Mouse (Mus musculus) intestine, embryonic 16.5 days (tissue): Measurements from ENCODE around the gene 1700013G24Rik. TPM values are rescaled to one million over a fixed set of nuclear protein-coding genes. Genes with fewer than 3 reads are reported as not detected.

Source experiments
- ATAC-seq: fragments of 200-750 bp; cut with Nextera tagmentation; 2 replicates; pipeline ENCODE4 v1.8.0; 2017; ENCODE audit warnings: moderate TSS enrichment, moderate library complexity
- H3K27ac ChIP-seq: fragments of 300-500 bp; sonication (generic); 2 replicates; pipeline ENCODE4 v1.5.1; 2014; ENCODE audit warnings: mild to moderate bottlenecking, low read length
- H3K27me3 ChIP-seq: fragments of 300-500 bp; sonication (generic); replicated peaks from 2 replicates; pipeline ENCODE4 v1.6.1; 2014; ENCODE audit warnings: low read length, control low read depth, mixed read lengths; ENCODE audit not compliant: control insufficient read depth, insufficient read depth
- H3K36me3 ChIP-seq: fragments of 300-500 bp; sonication (generic); 2 replicates; pipeline ENCODE4 v1.6.1; 2014; ENCODE audit warnings: low read length, control low read depth; ENCODE audit not compliant: control insufficient read depth, insufficient read depth
- H3K4me1 ChIP-seq: fragments of 300-500 bp; sonication (generic); 2 replicates; pipeline ENCODE4 v1.6.1; 2014; ENCODE audit warnings: low read length, control low read depth, mixed read lengths; ENCODE audit not compliant: control insufficient read depth, insufficient read depth
- H3K4me2 ChIP-seq: fragments of 300-500 bp; sonication (generic); 2 replicates; pipeline ENCODE4 v1.6.1; 2014; ENCODE audit warnings: low read depth, low read length, control low read depth
- H3K4me3 ChIP-seq: fragments of 300-500 bp; sonication (generic); 2 replicates; pipeline ENCODE4 v1.5.1; 2014; ENCODE audit warnings: mild to moderate bottlenecking, low read length
- H3K9ac ChIP-seq: fragments of 300-500 bp; sonication (generic); 2 replicates; pipeline ENCODE4 v1.6.1; 2014; ENCODE audit warnings: low read depth, low read length
- H3K9me3 ChIP-seq: fragments of 300-500 bp; sonication (generic); 2 replicates; pipeline ENCODE4 v1.6.1; 2016; ENCODE audit warnings: low read length, control low read depth; ENCODE audit not compliant: control insufficient read depth
- WGBS: fragments of 180-500 bp; shearing (Covaris S2); extraction: QIAGEN DNeasy Blood & Tissue Kit; methylation state at CpG from one replicate; pipeline ENCODE4 v1.1.7; 2014; 5-methylcytosine and 5-hydroxymethylcytosine counted together
- polyA plus RNA-seq: library from polyadenylated mRNA; unstranded; fragments of >200 nt; fragmentation: Nextera tagmentation; extraction: Ambion mirVana; gene quantifications from 2 replicates; pipeline ENCODE4 v1.2.1, GENCODE M21; 2015

Gene 1700013G24Rik
- polyA plus RNA-seq, 1 experiment from 2014 or later = not detected

DNA sequence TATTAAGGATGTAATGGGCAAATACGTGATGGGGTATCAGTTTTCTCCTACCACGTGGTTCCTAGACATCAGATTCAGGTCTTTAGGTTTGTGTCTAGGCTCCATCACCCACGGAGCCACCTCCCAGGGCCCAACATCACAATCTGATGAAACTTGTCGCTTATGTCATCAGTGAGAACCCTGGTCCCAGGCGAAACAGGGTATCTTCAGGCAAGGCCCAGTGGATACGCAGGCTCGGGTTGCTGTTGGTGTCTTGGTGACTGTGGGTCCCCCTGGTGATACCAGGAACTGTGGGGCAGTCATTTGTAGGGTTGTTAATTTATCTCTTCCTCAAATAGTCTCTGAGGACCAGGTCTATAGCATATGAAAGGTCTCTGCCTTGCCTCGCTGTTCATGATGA is 20.2 kb downstream of the 1700013G24Rik start:
- ATAC-seq = no peak
- Histone ChIP-seq H3K4me3 (no peak overlapping the region), H3K4me1 (peaks cover 72% of the 10 kb centered on the region), H3K9me3 (no peaks in the 10 kb centered on the region), H3K4me2 (0 out of 2 replicates have a peak overlapping the region, but pooled peaks have one; percentile 0), H3K27ac (peak overlapping the region; percentile 55; the same call in 1 of the 2 replicates), H3K9ac (peak overlapping the region; percentile 53), H3K27me3 (no peaks in the 10 kb centered on the region), H3K36me3 (no peaks in the 10 kb centered on the region)
- 79% methylated on average over 8 of the region's 8 CpGs for WGBS

- Histone ChIP-seq H3K4me1 (peaks cover 77% of the 10 kb centered on the region), H3K4me2 (0 out of 2 replicates have a peak overlapping the region, but pooled peaks have one; percentile 24), H3K27me3 (no peaks in the 10 kb centered on the region), H3K9ac (peak overlapping the region; percentile 53), H3K36me3 (no peaks in the 10 kb centered on the region), H3K4me3 (peak overlapping the region; percentile 3; the same call in 1 of the 2 replicates), H3K9me3 (no peaks in the 10 kb centered on the region), H3K27ac (peak overlapping the region; percentile 55)
- ATAC-seq = no peak
- 42% methylated on average over 18 of the region's 18 CpGs for WGBS
Observed at GRCm38 (mm10) chr4:137473701-137474388, 20.8 kb downstream of the 1700013G24Rik start.

DNA sequence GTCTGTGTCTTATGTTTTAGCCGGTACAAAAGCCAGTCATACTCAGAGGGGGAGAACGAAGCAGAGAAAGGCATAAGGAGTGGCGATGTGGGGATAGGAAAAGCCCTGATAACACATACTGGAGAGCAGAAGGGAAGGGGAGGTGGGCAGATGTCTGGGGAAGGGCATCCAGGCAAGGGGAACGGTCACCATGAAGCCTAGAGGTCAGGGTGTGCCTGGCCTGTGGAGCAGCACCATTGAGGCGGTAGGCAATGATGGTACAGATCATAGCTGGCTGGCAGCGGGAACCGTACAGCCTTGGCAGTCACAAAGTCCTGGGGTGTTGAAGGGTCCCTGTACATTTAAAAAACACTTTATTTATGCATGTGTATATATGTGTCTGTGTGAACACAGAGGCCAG is 21.6 kb downstream of the 1700013G24Rik start:
- Histone ChIP-seq H3K4me3 (no peak overlapping the region), H3K4me2 (no peak overlapping the region), H3K27ac (no peak overlapping the region), H3K27me3 (no peaks in the 10 kb centered on the region), H3K9me3 (no peaks in the 10 kb centered on the region), H3K4me1 (peaks cover 81% of the 10 kb centered on the region), H3K36me3 (no peaks in the 10 kb centered on the region), H3K9ac (no peak overlapping the region)
- WGBS = 84% methylated on average over 7 of the region's 7 CpGs
- ATAC-seq = no peak

DNA sequence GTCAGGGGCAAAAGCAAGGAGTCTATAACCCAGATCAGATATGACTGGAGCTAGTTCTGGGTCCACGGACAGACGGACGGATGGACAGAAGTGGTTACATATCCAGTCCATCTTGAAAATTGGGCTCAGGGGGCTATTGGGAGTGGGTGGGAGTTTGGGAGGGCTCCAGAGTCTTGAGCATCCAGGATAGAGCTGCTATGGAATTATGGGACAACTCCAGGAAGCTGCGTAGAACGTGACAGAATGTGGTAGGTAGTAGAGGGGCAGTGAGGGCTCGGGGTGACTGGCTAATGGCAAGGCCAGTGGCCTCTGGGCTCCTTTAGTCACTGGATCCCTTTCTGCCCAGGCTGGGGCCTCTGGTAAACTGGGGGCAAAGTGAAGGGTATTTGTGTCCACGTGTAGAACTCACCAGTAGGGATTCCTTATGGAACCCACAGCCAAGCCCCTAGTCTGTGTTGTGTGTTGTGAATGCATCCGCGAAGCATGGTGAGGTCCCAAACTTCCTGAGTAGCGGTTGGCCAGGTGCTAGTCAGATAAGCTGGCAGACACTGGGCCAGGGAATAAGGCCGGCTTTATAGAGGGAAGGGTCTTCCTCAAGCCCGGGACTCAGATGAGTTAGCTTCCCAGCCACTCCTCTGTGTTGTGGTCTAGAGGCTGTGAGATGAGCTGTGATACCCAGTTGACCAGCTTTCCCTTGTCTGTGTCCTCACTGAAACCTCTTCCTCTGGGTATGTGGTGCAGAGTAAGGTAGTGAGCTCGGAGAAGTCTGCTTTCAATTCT is 22.4 kb downstream of the 1700013G24Rik start:
- no peaks in the 10 kb centered on the region for H3K9me3 ChIP-seq
- peak overlapping the region; percentile 81 for H3K27ac ChIP-seq
- H3K27me3 ChIP-seq = no peaks in the 10 kb centered on the region
- peak overlapping the region; percentile 56; the same call in 1 of the 2 replicates for H3K4me2 ChIP-seq
- H3K36me3 ChIP-seq = no peaks in the 10 kb centered on the region
- ATAC-seq = no peak
- WGBS = 73% methylated on average over 13 of the region's 13 CpGs
- H3K4me1 ChIP-seq = peaks cover 81% of the 10 kb centered on the region
- H3K4me3 ChIP-seq = no peak overlapping the region
- H3K9ac ChIP-seq = no peak overlapping the region; the same call in 1 of the 2 replicates

GRCm38 (mm10) chr4:137476065-137476760 is 23.1 kb downstream of the 1700013G24Rik start:
- H3K9ac ChIP-seq = peak overlapping the region; percentile 55
- peak overlapping the region; percentile 36 for H3K4me3 ChIP-seq
- H3K36me3 ChIP-seq = no peaks in the 10 kb centered on the region
- H3K4me1 ChIP-seq = peaks cover 81% of the 10 kb centered on the region
- ATAC-seq = peak; percentile 80
- H3K27me3 ChIP-seq = no peaks in the 10 kb centered on the region
- H3K9me3 ChIP-seq = no peaks in the 10 kb centered on the region
- peak overlapping the region; percentile 81 for H3K27ac ChIP-seq
- WGBS = 20% methylated on average over 10 of the region's 10 CpGs
- H3K4me2 ChIP-seq = peak overlapping the region; percentile 56

GRCm38 (mm10) chr4:137476761-137477237 is 23.7 kb downstream of the 1700013G24Rik start:
- Histone ChIP-seq H3K27ac (peak overlapping the region; percentile 81), H3K4me3 (peak overlapping the region; percentile 36), H3K4me2 (peak overlapping the region; percentile 56), H3K27me3 (no peaks in the 10 kb centered on the region), H3K9me3 (no peaks in the 10 kb centered on the region), H3K9ac (peak overlapping the region; percentile 55), H3K4me1 (peaks cover 82% of the 10 kb centered on the region), H3K36me3 (no peaks in the 10 kb centered on the region)
- peak; percentile 14 for ATAC-seq
- 14% methylated on average over 17 of the region's 17 CpGs for WGBS

DNA sequence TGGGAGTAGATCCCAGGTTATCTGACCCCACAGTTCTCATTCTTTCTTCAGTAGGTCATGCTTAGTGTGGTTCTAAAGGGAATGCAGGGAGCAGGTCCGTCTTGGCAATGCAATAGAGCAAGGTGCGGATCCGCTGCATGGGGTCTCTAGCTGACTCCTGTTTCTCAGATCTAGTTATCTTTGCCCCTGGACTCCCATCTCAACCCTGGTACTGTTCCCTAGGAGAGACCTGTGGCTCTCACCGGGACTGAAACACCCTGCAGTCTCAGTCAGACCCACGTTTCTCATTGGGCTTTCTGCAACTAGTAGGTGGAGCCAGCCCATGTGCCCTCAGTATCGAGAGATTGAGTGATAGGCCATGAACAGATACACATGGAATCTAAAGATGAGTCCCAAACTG is 24.5 kb downstream of the 1700013G24Rik start:
- H3K9ac ChIP-seq = peak overlapping the region; percentile 55; the same call in 1 of the 2 replicates
- 59% methylated on average over 6 of the region's 6 CpGs for WGBS
- H3K27ac ChIP-seq = peak overlapping the region; percentile 81
- H3K4me2 ChIP-seq = 0 out of 2 replicates have a peak overlapping the region, but pooled peaks have one; percentile 56
- no peaks in the 10 kb centered on the region for H3K27me3 ChIP-seq
- no peak overlapping the region for H3K4me3 ChIP-seq
- H3K36me3 ChIP-seq = no peaks in the 10 kb centered on the region
- peaks cover 90% of the 10 kb centered on the region for H3K4me1 ChIP-seq
- H3K9me3 ChIP-seq = no peaks in the 10 kb centered on the region
- ATAC-seq = no peak

DNA sequence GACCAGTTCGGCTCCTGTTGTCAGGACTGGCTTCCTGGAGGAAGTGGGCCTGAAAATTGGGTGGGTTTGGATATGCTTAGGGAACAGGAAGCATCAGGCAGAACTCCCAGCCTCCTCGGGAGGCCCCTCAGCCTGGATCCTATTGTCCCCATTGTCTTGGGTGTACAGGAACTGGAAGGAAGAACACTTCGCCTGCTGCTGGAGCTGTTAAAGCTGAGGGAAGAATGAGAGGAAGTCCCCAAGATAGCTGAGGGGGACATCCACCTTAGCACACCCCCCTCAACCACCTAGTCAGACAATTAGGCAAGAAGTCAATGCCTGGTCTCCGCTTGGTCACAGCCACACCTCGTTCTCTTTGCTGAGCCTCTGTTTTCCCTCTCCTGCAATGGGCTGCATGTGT is 25.2 kb downstream of the 1700013G24Rik start:
- Histone ChIP-seq H3K9me3 (no peaks in the 10 kb centered on the region), H3K9ac (no peak overlapping the region), H3K36me3 (no peaks in the 10 kb centered on the region), H3K4me3 (no peak overlapping the region), H3K27me3 (no peaks in the 10 kb centered on the region), H3K27ac (peak overlapping the region; percentile 34), H3K4me1 (peaks cover 86% of the 10 kb centered on the region), H3K4me2 (no peak overlapping the region)
- 67% methylated on average over 5 of the region's 5 CpGs for WGBS
- ATAC-seq = no peak

DNA sequence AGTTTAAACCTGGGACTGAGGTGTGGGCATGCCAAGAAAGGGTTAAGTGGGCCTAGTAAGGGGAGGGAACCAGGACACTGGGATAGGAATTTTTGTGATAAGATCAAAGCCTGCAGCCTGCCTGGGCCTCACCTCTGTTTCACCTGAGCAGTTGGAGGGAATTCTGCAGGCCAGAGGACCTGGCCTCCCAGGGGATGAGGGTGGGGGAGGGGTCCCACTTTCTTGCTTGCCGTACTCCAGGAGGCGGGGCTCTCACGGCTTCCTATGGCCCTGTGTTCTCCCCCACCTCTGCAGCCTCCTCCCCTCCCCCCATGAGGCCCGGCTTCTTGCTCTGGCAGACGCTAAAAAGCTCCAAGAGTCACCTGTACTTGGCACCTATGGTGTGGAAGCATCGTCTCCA is 26.7 kb downstream of the 1700013G24Rik start:
- Histone ChIP-seq H3K4me1 (peaks cover 83% of the 10 kb centered on the region), H3K9me3 (no peaks in the 10 kb centered on the region), H3K36me3 (no peaks in the 10 kb centered on the region), H3K27me3 (no peaks in the 10 kb centered on the region), H3K27ac (peak overlapping the region; percentile 71; the same call in 1 of the 2 replicates), H3K4me2 (peak overlapping the region; percentile 46; the same call in 1 of the 2 replicates), H3K4me3 (no peak overlapping the region), H3K9ac (no peak overlapping the region)
- WGBS = 18% methylated on average over 6 of the region's 6 CpGs
- ATAC-seq = peak; percentile 14
